16 mouse cellular contexts compared by ENCODE assay signal in genomic region chr19:53033159-53033943, GRCm38 (mm10). TPM values are rescaled to one million over a fixed set of nuclear protein-coding genes. Genes with fewer than 3 reads are reported as not detected.
DNase-seq lines count a peak whose midpoint lies in the region; ATAC-seq and TF ChIP-seq lines count a peak whose summit lies in the region.
"Had no signal": no experiment of that assay in that cellular context is flagged by ENCODE, and none has a peak within 500 bp of the region (broad histone marks: within the 10 kb centered on the region; RNA-seq: fewer than 3 reads in every experiment).

No protein-coding gene starts in this region.

- intact Hi-C loops in heart, postnatal 36 days (cut with DNase I), result no loop called here

- H3K4me2 ChIP-seq in heart, embryonic 13.5 days, result no peak overlapping the region
- no peak overlapping the region for H3K4me2 ChIP-seq in intestine, embryonic 15.5 days (replicated peaks)
- H3K4me2 ChIP-seq in liver, embryonic 16.5 days (ENCODE audit: low read depth, low read length), result peak overlapping the region; percentile 60
- H3K4me2 ChIP-seq: hindbrain, embryonic 12.5 days; limb, embryonic 15.5 days; midbrain, embryonic 15.5 days had no signal

- 73% methylated on average over 10 of the region's 10 CpGs for WGBS in heart, embryonic 13.5 days
- 83% methylated on average over 10 of the region's 10 CpGs for WGBS in intestine, embryonic 15.5 days
- 47% methylated on average over 10 of the region's 10 CpGs for WGBS in liver, embryonic 16.5 days (ENCODE audit: insufficient replicate concordance)

- H3K36me3 ChIP-seq in heart, embryonic 13.5 days, result peaks cover 39% of the 10 kb centered on the region
- H3K36me3 ChIP-seq in MEL (ENCODE audit: control insufficient read depth in 1 of 2, insufficient read depth in 2 of 2, low read length in 2 of 2), result peaks cover 21 to 67% of the 10 kb centered on the region in 2 experiments
- H3K36me3 ChIP-seq in intestine, embryonic 15.5 days, result peaks cover 5% of the 10 kb centered on the region
- H3K36me3 ChIP-seq in liver, embryonic 16.5 days (ENCODE audit: control insufficient read depth, insufficient read depth), result peaks cover 15% of the 10 kb centered on the region

- H3K9ac ChIP-seq in heart, embryonic 13.5 days, result peak overlapping the region; percentile 48; the same call in 1 of the 2 replicates
- peak overlapping the region; percentile 63 for H3K9ac ChIP-seq in MEL (ENCODE audit: control insufficient read depth, low read depth, low read length, poor library complexity, severe bottlenecking)
- no peak overlapping the region for H3K9ac ChIP-seq in intestine, embryonic 15.5 days
- peak overlapping the region; percentile 44 for H3K9ac ChIP-seq in liver, embryonic 16.5 days (ENCODE audit: low read depth, low read length)
- H3K9ac ChIP-seq: hindbrain, embryonic 12.5 days; limb, embryonic 15.5 days; midbrain, embryonic 15.5 days had no signal

- TF ChIP-seq RAD21 in MEL (IDR thresholded peaks at IDR 0.05; ENCODE audit: low read depth, low read length), result no peak

- ATAC-seq in heart, embryonic 13.5 days (ENCODE audit: extremely low read depth, insufficient number of reproducible peaks, low FRiP score, low TSS enrichment), result no peak
- 0 out of 2 replicates have a peak, but pooled peaks have one; percentile 28 for ATAC-seq in intestine, embryonic 15.5 days
- ATAC-seq in liver, embryonic 16.5 days (ENCODE audit: low read depth), result peak; percentile 72
- no peak for ATAC-seq in activated CD4-positive, CD25-positive, alpha-beta regulatory T cell, adult 4 months
- ATAC-seq: forebrain, embryonic 16.5 days; midbrain, embryonic 15.5 days had no signal

- peak; percentile 47 to 60; a peak in 3 of 4 replicates for TF ChIP-seq EP300 in MEL (IDR thresholded peaks at IDR 0.05; ENCODE audit: low read depth in 1 of 2, low read length in 2 of 2)

- H3K79me2 ChIP-seq in MEL (ENCODE audit: control insufficient read depth, insufficient read depth, low read length, poor library complexity), result peaks cover 73% of the 10 kb centered on the region

- no peak overlapping the region for H3K4me3 ChIP-seq in heart, embryonic 13.5 days
- peak overlapping the region in 1 of 2 experiments; percentile 37; a peak in 2 of 4 replicates for H3K4me3 ChIP-seq in MEL (ENCODE audit: control insufficient read depth in 1 of 2, insufficient read depth in 1 of 2, low read depth in 2 of 2, low read length in 2 of 2)
- no peak overlapping the region for H3K4me3 ChIP-seq in intestine, embryonic 15.5 days (replicated peaks)
- H3K4me3 ChIP-seq in liver, embryonic 16.5 days (ENCODE audit: low read depth, low read length), result peak overlapping the region; percentile 14; the same call in 1 of the 2 replicates
- H3K4me3 ChIP-seq: gastrocnemius, adult 2 months; hindbrain, embryonic 12.5 days; limb, embryonic 15.5 days; midbrain, embryonic 15.5 days had no signal

- no peak for DNase-seq in heart, postnatal 36 days
- peak; percentile 88 for DNase-seq in MEL (ENCODE audit: low read depth, low spot score)
- DNase-seq in Muller cell, postnatal 12 days (ENCODE audit: inconsistent ontology term), result no peak
- no peak for DNase-seq in cerebellum, adult 9-10 months
- DNase-seq: adrenal gland, postnatal 10 days; cerebellum, postnatal 10 days; thymus, postnatal 4 days had no signal

- TF ChIP-seq POLR2A in MEL (IDR thresholded peaks at IDR 0.05; ENCODE audit: control insufficient read depth in 1 of 2, insufficient read depth in 1 of 2, low read depth in 1 of 2, low read length in 2 of 2, poor library complexity in 1 of 2), result no peak

- H3K9me3 ChIP-seq in heart, embryonic 13.5 days, result no peaks in the 10 kb centered on the region
- H3K9me3 ChIP-seq in MEL (replicated peaks; ENCODE audit: insufficient read depth, low read length), result no peaks in the 10 kb centered on the region
- no peaks in the 10 kb centered on the region for H3K9me3 ChIP-seq in intestine, embryonic 15.5 days
- H3K9me3 ChIP-seq in liver, embryonic 16.5 days (replicated peaks; ENCODE audit: control insufficient read depth, low read length), result no peaks in the 10 kb centered on the region
- H3K9me3 ChIP-seq: hindbrain, embryonic 12.5 days; limb, embryonic 15.5 days; midbrain, embryonic 15.5 days had no signal

- 0 out of 2 replicates have a peak overlapping the region, but pooled peaks have one; percentile 72 for H3K27ac ChIP-seq in heart, embryonic 13.5 days (replicated peaks)
- H3K27ac ChIP-seq in MEL (ENCODE audit: control insufficient read depth, low read depth, low read length), result peak overlapping the region; percentile 97
- H3K27ac ChIP-seq in intestine, embryonic 15.5 days, result peak overlapping the region; percentile 52
- H3K27ac ChIP-seq in liver, embryonic 16.5 days (ENCODE audit: low read length), result peak overlapping the region; percentile 91
- H3K27ac ChIP-seq: gastrocnemius, adult 2 months; hindbrain, embryonic 12.5 days; limb, embryonic 15.5 days; midbrain, embryonic 15.5 days had no signal

- no peak for TF ChIP-seq CTCF in MEL (IDR thresholded peaks at IDR 0.05 in 2 of 3, conservative IDR thresholded peaks at IDR 0.05 in 1 of 3; ENCODE audit: control insufficient read depth in 1 of 3, insufficient read depth in 1 of 3, low read depth in 2 of 3, low read length in 3 of 3, poor library complexity in 1 of 3, severe bottlenecking in 1 of 3)

- peaks cover 44% of the 10 kb centered on the region for H3K4me1 ChIP-seq in heart, embryonic 13.5 days
- H3K4me1 ChIP-seq in MEL (ENCODE audit: control insufficient read depth in 1 of 2, insufficient read depth in 2 of 2, low read length in 2 of 2), result peaks cover 20 to 61% of the 10 kb centered on the region in 2 experiments
- peaks cover 22% of the 10 kb centered on the region for H3K4me1 ChIP-seq in intestine, embryonic 15.5 days (replicated peaks)
- H3K4me1 ChIP-seq in liver, embryonic 16.5 days (ENCODE audit: control insufficient read depth, low read depth, low read length), result peaks cover 58% of the 10 kb centered on the region

- H3K27me3 ChIP-seq in heart, embryonic 13.5 days (replicated peaks), result no peaks in the 10 kb centered on the region
- no peaks in the 10 kb centered on the region for H3K27me3 ChIP-seq in MEL (ENCODE audit: control insufficient read depth in 1 of 2, insufficient read depth in 2 of 2, low read length in 2 of 2)
- no peaks in the 10 kb centered on the region for H3K27me3 ChIP-seq in intestine, embryonic 15.5 days (replicated peaks)
- no peaks in the 10 kb centered on the region for H3K27me3 ChIP-seq in liver, embryonic 16.5 days (ENCODE audit: control insufficient read depth, insufficient read depth, low read depth, low read length)
- H3K27me3 ChIP-seq: hindbrain, embryonic 12.5 days; limb, embryonic 15.5 days; midbrain, embryonic 15.5 days had no signal

TF ChIP-seq in MEL, 35 proteins besides CTCF, POLR2A, EP300 and RAD21 (continues in another document):
- TF ChIP-seq ZC3H11A (IDR thresholded peaks at IDR 0.05; ENCODE audit: low read depth, low read length) (no peak), GATA1 (IDR thresholded peaks at IDR 0.05; ENCODE audit: low read depth, low read length) (peak; percentile 76), POLR2AphosphoS2 (IDR thresholded peaks at IDR 0.05; ENCODE audit: low read length) (no peak), SIN3A (IDR thresholded peaks at IDR 0.05; ENCODE audit: low read length) (no peak; the same call in 1 of the 2 replicates), MYC (IDR thresholded peaks at IDR 0.05; ENCODE audit: low read depth, low read length) (peak; percentile 64), RCOR1 (IDR thresholded peaks at IDR 0.05; ENCODE audit: low read depth, low read length) (peak; percentile 78), MAX (IDR thresholded peaks at IDR 0.05; ENCODE audit: low read length) (no peak), CHD2 (IDR thresholded peaks at IDR 0.05; ENCODE audit: low read length) (no peak), MYB (IDR thresholded peaks at IDR 0.05; ENCODE audit: low read depth, low read length) (no peak), MAFK (IDR thresholded peaks at IDR 0.05; ENCODE audit: borderline replicate concordance, low read depth, low read length) (no peak; the same call in 1 of the 2 replicates), GABPA (IDR thresholded peaks at IDR 0.05; ENCODE audit: low read depth, low read length) (no peak), NRF1 (IDR thresholded peaks at IDR 0.05; ENCODE audit: insufficient read depth, low read depth, low read length, poor library complexity, severe bottlenecking) (no peak), CHD1 (IDR thresholded peaks at IDR 0.05; ENCODE audit: low read depth, low read length) (peak; percentile 75), MXI1 (IDR thresholded peaks at IDR 0.05; ENCODE audit: low read depth, low read length) (peak; percentile 85), TBP (IDR thresholded peaks at IDR 0.05; ENCODE audit: low read depth, low read length) (peak; percentile 63), NELFE (IDR thresholded peaks at IDR 0.05; ENCODE audit: low read depth, low read length) (no peak), ETS1 (IDR thresholded peaks at IDR 0.05; ENCODE audit: low read depth, low read length) (peak; percentile 77), USF1 (IDR thresholded peaks at IDR 0.05; ENCODE audit: low read depth, low read length) (peak; percentile 64), MAZ (IDR thresholded peaks at IDR 0.05; ENCODE audit: low read depth, low read length) (peak; percentile 26; the same call in 1 of the 2 replicates), KAT2A (conservative IDR thresholded peaks at IDR 0.05; ENCODE audit: low read depth, low read length) (no peak), ZNF384 (IDR thresholded peaks at IDR 0.05; ENCODE audit: low read depth, low read length) (peak; percentile 92), ZMIZ1 (IDR thresholded peaks at IDR 0.05; ENCODE audit: low read depth, low read length) (no peak), SMC3 (IDR thresholded peaks at IDR 0.05; ENCODE audit: low read depth, low read length) (no peak), TAL1 (IDR thresholded peaks at IDR 0.05; ENCODE audit: low read length) (0 out of 2 replicates have a peak, but pooled peaks have one; percentile 28), UBTF (IDR thresholded peaks at IDR 0.05; ENCODE audit: borderline replicate concordance, insufficient read depth, low read depth, low read length) (0 out of 2 replicates have a peak, but pooled peaks have one; percentile 26)

RNA-seq across cellular contexts. Expression of gene Xpnpep1, which starts 6.7 kb away (rescaled TPM):
- polyA plus RNA-seq in heart, embryonic 13.5 days (2015; fragmentation: Nextera tagmentation; extraction: Ambion mirVana), result 142 and 151 TPM in 2 replicates
- 10 to 100 TPM; 79.1 to 85.7 TPM for total RNA-seq in heart, postnatal 36 days (2021)
- total RNA-seq in MEL (2012; rRNA removed), result 459 and 531 TPM in 2 replicates
- 100 to 1,000 TPM; 428 to 526 TPM for polyA plus RNA-seq in MEL (2012; ENCODE audit: insufficient read depth in 1 of 2, insufficient read length in 2 of 2, low read depth in 1 of 2, low replicate concordance in 2 of 2, missing spikeins in 1 of 2)
- polyA plus RNA-seq in intestine, embryonic 15.5 days (2015; fragmentation: Nextera tagmentation; extraction: Ambion mirVana), result 182 and 206 TPM in 2 replicates
- 85.5 and 91.8 TPM in 2 replicates for polyA plus RNA-seq in liver, embryonic 16.5 days (2015; fragmentation: Nextera tagmentation; extraction: Ambion mirVana)
- polyA plus RNA-seq in activated CD4-positive, CD25-positive, alpha-beta regulatory T cell, adult 4 months (2017; shearing (Covaris generic)), result 10 to 100 TPM; 56.2 to 64.9 TPM

Comparison
In these comparisons a context has a peak if more than half of its experiments do, and no peak if none do; other contexts are left out.
1. ATAC-seq: peak in intestine, embryonic 15.5 days (single experiment) and liver, embryonic 16.5 days (single experiment); none in heart, embryonic 13.5 days (single experiment) and activated CD4-positive, CD25-positive, alpha-beta regulatory T cell, adult 4 months (single experiment).
2. Peak in every context shown above with its lines, with median percentiles within 50 percentile points of each other: H3K27ac ChIP-seq.